Mouse (Mus musculus) hindbrain, embryonic 11.5 days (tissue): Measurements from ENCODE around the gene Ptpn14. TPM values are rescaled to one million over a fixed set of nuclear protein-coding genes. Genes with fewer than 3 reads are reported as not detected.

Experiments used
- ATAC-seq: fragments of 200-750 bp; cut with Nextera tagmentation; 2 replicates; pipeline ENCODE4 v1.8.0; 2017; ENCODE audit warnings: mild to moderate bottlenecking, moderate TSS enrichment, moderate library complexity; ENCODE audit not compliant: low FRiP score
- DNase-seq: peaks from one replicate; pipeline ENCODE4 v3.0.0-alpha.2; 2015; ENCODE audit warnings: low spot score
- H3K27ac ChIP-seq: fragments of 300-500 bp; sonication (generic); 2 replicates; pipeline ENCODE4 v1.5.1; 2014; ENCODE audit warnings: mild to moderate bottlenecking, low read depth, low read length
- H3K27me3 ChIP-seq: fragments of 300-500 bp; sonication (generic); 2 replicates; pipeline ENCODE4 v1.6.1; 2014; ENCODE audit warnings: mild to moderate bottlenecking, low read length, moderate library complexity, mixed read lengths; ENCODE audit not compliant: control insufficient read depth, insufficient read depth
- H3K36me3 ChIP-seq: fragments of 300-500 bp; sonication (generic); 2 replicates; pipeline ENCODE4 v1.6.1; 2014; ENCODE audit warnings: mild to moderate bottlenecking, low read length, moderate library complexity, mixed read lengths; ENCODE audit not compliant: control insufficient read depth, insufficient read depth
- H3K4me1 ChIP-seq: fragments of 300-500 bp; sonication (generic); replicated peaks from 2 replicates; pipeline ENCODE4 v1.6.1; 2014; ENCODE audit warnings: low read length, mixed read lengths; ENCODE audit not compliant: control insufficient read depth, insufficient read depth
- H3K4me2 ChIP-seq: fragments of 300-500 bp; sonication (generic); replicated peaks from 2 replicates; pipeline ENCODE4 v1.6.1; 2014; ENCODE audit warnings: mild to moderate bottlenecking, low read depth, low read length
- H3K4me3 ChIP-seq: fragments of 300-500 bp; sonication (generic); 2 replicates; pipeline ENCODE4 v1.5.1; 2014; ENCODE audit warnings: low read depth, low read length
- H3K9ac ChIP-seq: fragments of 300-500 bp; sonication (generic); 2 replicates; pipeline ENCODE4 v1.6.1; 2014; ENCODE audit warnings: low read depth, low read length
- H3K9me3 ChIP-seq: fragments of 300-500 bp; sonication (generic); 2 replicates; pipeline ENCODE4 v1.6.1; 2016; ENCODE audit warnings: low read length; ENCODE audit not compliant: control insufficient read depth
- WGBS: fragments of 180-500 bp; shearing (Covaris S2); extraction: QIAGEN DNeasy Blood & Tissue Kit; methylation state at CpG from one replicate; pipeline ENCODE4 v1.1.7; 2014; 5-methylcytosine and 5-hydroxymethylcytosine counted together
- polyA plus RNA-seq: library from polyadenylated mRNA; unstranded; fragments of >200 nt; fragmentation: Nextera tagmentation; extraction: Ambion mirVana; gene quantifications from 2 replicates; pipeline ENCODE4 v1.2.1, GENCODE M21; 2014

Gene Ptpn14
- polyA plus RNA-seq, 1 experiment from 2014 or later = 7.2 TPM

GRCm38 (mm10) chr1:189728784-189729115 is 682 bp downstream of the Ptpn14 start:
- no peaks in the 10 kb centered on the region for H3K36me3 ChIP-seq
- DNase-seq (no peak), ATAC-seq (peak; percentile 10; the same call in 1 of the 2 replicates)
- peaks cover 3% of the 10 kb centered on the region; the same call in 1 of the 2 replicates for H3K4me1 ChIP-seq
- WGBS = 1% methylated on average over 15 of the region's 15 CpGs
- H3K4me3 ChIP-seq = peak overlapping the region; percentile 51
- no peak overlapping the region for H3K27ac ChIP-seq
- H3K27me3 ChIP-seq = no peaks in the 10 kb centered on the region; the same call in 1 of the 2 replicates
- H3K9ac ChIP-seq = peak overlapping the region; percentile 46
- H3K9me3 ChIP-seq = no peaks in the 10 kb centered on the region
- H3K4me2 ChIP-seq = peak overlapping the region; percentile 74

GRCm38 (mm10) chr1:189729141-189729815 is 1.2 kb downstream of the Ptpn14 start:
- Histone ChIP-seq H3K27ac (no peak overlapping the region), H3K4me2 (peak overlapping the region; percentile 74), H3K9ac (peak overlapping the region; percentile 46; the same call in 1 of the 2 replicates), H3K27me3 (no peaks in the 10 kb centered on the region; the same call in 1 of the 2 replicates), H3K9me3 (no peaks in the 10 kb centered on the region), H3K4me3 (peak overlapping the region; percentile 51), H3K4me1 (peaks cover 3% of the 10 kb centered on the region; the same call in 1 of the 2 replicates), H3K36me3 (no peaks in the 10 kb centered on the region)
- peak; percentile 27 for DNase-seq
- no peak for ATAC-seq
- WGBS = 10% methylated on average over 17 of the region's 17 CpGs

GRCm38 (mm10) chr1:189731697-189732096 is 3.6 kb downstream of the Ptpn14 start:
- 76% methylated on average over 10 of the region's 10 CpGs for WGBS
- Histone ChIP-seq H3K36me3 (no peaks in the 10 kb centered on the region), H3K9ac (no peak overlapping the region), H3K9me3 (no peaks in the 10 kb centered on the region), H3K27me3 (no peaks in the 10 kb centered on the region; the same call in 1 of the 2 replicates), H3K27ac (no peak overlapping the region), H3K4me1 (peaks cover 3% of the 10 kb centered on the region; the same call in 1 of the 2 replicates), H3K4me2 (no peak overlapping the region), H3K4me3 (no peak overlapping the region)
- DNase-seq (no peak), ATAC-seq (no peak)

GRCm38 (mm10) chr1:189732156-189732555 is 4.1 kb downstream of the Ptpn14 start:
- Histone ChIP-seq H3K27me3 (no peaks in the 10 kb centered on the region), H3K4me1 (peaks cover 3% of the 10 kb centered on the region; the same call in 1 of the 2 replicates), H3K36me3 (no peaks in the 10 kb centered on the region), H3K9ac (no peak overlapping the region), H3K4me3 (no peak overlapping the region), H3K27ac (no peak overlapping the region), H3K4me2 (no peak overlapping the region), H3K9me3 (no peaks in the 10 kb centered on the region)
- WGBS = 71% methylated on average over 8 of the region's 8 CpGs
- ATAC-seq = no peak
- DNase-seq = no peak

- no peaks in the 10 kb centered on the region for H3K9me3 ChIP-seq
- 87% methylated on average over 7 of the region's 7 CpGs for WGBS
- no peak overlapping the region for H3K4me2 ChIP-seq
- H3K4me1 ChIP-seq = no peaks in the 10 kb centered on the region
- ATAC-seq = no peak
- H3K27ac ChIP-seq = no peak overlapping the region
- DNase-seq = no peak
- no peaks in the 10 kb centered on the region for H3K27me3 ChIP-seq
- no peak overlapping the region for H3K4me3 ChIP-seq
- H3K36me3 ChIP-seq = no peaks in the 10 kb centered on the region
- no peak overlapping the region for H3K9ac ChIP-seq
Measured at GRCm38 (mm10) chr1:189740075-189740474, 12.0 kb downstream of the Ptpn14 start.

GRCm38 (mm10) chr1:189742041-189742440 is 14.0 kb downstream of the Ptpn14 start:
- ATAC-seq (no peak), DNase-seq (no peak)
- Histone ChIP-seq H3K9ac (no peak overlapping the region), H3K4me1 (no peaks in the 10 kb centered on the region), H3K27me3 (no peaks in the 10 kb centered on the region), H3K9me3 (no peaks in the 10 kb centered on the region), H3K36me3 (no peaks in the 10 kb centered on the region), H3K27ac (no peak overlapping the region), H3K4me2 (no peak overlapping the region), H3K4me3 (no peak overlapping the region)
- 83% methylated on average over 5 of the region's 5 CpGs for WGBS

- Histone ChIP-seq H3K27me3 (no peaks in the 10 kb centered on the region), H3K36me3 (no peaks in the 10 kb centered on the region), H3K9me3 (no peaks in the 10 kb centered on the region), H3K9ac (no peak overlapping the region), H3K27ac (no peak overlapping the region), H3K4me3 (no peak overlapping the region), H3K4me1 (no peaks in the 10 kb centered on the region), H3K4me2 (no peak overlapping the region)
- DNase-seq (no peak), ATAC-seq (no peak)
- WGBS = 89% methylated on average over 5 of the region's 5 CpGs
Measured at GRCm38 (mm10) chr1:189743136-189743535, 15.1 kb downstream of the Ptpn14 start.

- no peak overlapping the region for H3K4me2 ChIP-seq
- no peaks in the 10 kb centered on the region for H3K9me3 ChIP-seq
- DNase-seq = no peak
- no peaks in the 10 kb centered on the region for H3K36me3 ChIP-seq
- ATAC-seq = no peak
- no peak overlapping the region for H3K27ac ChIP-seq
- WGBS = 59% methylated on average over 4 of the region's 4 CpGs
- no peaks in the 10 kb centered on the region for H3K27me3 ChIP-seq
- H3K9ac ChIP-seq = no peak overlapping the region
- no peak overlapping the region for H3K4me3 ChIP-seq
- no peaks in the 10 kb centered on the region for H3K4me1 ChIP-seq
Measured at GRCm38 (mm10) chr1:189744914-189745710, 17.0 kb downstream of the Ptpn14 start.
